Mouse (Mus musculus) hindlimb bud, embryonic 11.5 days (tissue): ENCODE measurements at regions not wholly inside any gene's neighbourhood (a gene's known extent, or its start where the extent isn't known, plus 50 kb on each side); places are given as distances from the start of the nearest gene placed in this dataset.

Experiments
- DNase-seq: peaks from one replicate; pipeline ENCODE4 v3.0.0-alpha.2; 2012; ENCODE audit warnings: low read depth, low spot score; ENCODE audit errors: extremely low spot score

DNA sequence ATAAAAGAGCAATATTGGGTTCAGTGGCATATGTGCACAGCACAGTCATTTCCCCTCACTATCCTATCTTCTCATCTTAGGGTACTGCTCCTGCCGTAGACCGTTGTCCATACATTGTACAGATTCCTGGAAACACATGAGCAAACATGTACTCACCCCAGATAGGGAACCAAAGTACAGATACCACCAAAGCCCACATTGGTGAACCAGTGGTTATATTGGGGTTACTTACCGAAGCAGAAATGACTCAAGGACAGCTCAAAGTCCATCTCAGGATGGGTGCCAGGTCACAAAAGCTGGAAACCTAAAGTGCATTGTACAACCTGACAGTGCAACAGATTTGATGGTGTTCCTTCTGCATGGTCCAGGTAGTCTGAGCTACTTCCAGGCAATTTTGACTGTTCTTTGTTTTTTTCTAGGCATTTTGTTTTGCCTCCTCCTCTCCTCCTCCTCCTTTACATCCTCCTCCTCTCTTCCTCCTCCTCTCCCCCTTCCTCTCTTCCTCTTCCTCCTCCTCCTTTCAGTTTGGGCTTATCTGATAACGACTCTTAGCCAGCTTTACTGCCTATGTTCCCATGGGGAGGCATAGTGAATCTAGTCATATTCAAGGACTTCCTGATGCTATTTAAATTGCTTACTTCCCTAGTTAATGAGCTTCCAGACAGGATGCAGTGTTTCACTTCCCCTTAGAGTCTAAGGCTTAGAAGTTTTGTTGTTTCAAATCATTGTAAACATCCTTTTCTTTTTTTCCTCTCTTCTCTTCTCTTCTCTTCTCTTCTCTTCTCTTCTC lies 65.1 kb upstream of the Tab2 start:
- DNase-seq = no peak

DNA sequence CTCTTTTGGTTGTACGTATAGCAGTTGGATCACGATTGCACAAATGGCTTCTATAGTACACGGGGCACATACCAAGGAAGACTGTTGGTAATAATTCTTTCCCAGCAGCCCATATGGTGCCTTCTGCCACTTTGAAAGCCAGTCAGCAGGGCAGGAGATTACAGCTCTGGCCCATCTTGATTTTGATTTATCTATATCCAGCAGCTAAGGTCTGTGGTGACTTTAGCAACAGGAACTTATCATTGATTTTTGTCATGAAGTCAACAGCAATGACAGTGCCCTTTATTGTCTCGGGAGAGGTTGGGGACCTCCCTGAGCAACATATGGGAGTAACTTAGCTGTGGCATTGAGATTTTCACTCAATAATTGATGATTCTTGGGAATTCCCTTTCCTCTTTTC lies 64.1 kb upstream of the Tab2 start:
- DNase-seq = no peak

DNA sequence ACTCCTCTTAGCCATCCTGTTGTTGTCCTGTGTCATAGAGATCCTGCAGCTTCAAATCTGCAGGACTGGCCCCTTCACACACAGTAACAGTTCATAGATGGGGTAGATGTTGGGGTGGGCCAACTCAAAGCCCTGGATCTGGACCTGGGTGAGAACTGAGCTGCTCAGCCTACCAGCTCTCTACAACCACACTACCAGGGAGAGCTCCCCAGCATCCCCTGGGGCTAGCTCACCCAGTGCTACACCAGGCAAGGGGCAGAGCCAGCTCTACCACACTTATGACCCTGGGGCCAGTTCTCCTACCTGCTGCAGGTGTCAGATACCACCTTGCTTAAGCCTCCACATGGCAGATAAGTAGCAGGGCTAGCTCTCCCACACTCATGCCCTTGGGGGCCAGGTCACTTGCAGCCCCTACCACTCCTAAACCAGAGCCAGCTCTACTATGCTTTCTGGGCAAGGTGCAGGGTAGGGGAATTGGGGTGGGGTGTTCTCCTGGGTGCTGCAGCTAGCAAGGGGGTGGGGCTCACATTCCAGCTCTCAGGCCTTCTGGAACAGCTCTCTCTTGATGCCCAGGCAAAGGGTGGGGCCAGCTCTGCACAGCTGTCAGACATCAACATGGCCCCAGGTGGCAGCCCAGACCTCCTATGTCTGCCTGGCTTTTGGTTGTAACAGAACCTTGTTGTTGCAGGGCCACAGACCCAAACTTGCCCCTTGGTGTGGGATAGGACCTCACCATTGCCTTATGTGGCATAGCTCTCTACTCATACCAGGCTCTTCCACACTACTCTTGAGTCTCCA lies 62.4 kb upstream of the Tab2 start:
- no peak for DNase-seq

DNA sequence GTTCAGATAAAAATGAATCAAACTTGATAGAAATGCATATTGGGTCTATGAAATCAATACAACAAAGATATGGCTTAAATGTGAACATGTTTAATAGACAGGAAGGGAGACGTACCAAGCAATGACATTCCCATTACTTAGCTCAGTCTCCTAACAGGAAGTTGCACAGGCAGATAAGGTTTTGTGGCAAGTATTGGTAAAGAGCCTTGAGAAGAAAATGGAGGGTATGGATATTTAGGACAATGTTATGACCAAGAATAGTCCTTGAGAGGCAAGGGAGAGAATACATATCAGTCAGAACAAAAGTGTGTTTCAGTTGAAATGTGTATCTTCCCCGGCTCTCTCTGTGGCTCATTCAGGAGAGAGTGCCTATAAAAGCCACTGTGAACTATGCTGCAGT lies 60.7 kb upstream of the Tab2 start:
- no peak for DNase-seq

DNA sequence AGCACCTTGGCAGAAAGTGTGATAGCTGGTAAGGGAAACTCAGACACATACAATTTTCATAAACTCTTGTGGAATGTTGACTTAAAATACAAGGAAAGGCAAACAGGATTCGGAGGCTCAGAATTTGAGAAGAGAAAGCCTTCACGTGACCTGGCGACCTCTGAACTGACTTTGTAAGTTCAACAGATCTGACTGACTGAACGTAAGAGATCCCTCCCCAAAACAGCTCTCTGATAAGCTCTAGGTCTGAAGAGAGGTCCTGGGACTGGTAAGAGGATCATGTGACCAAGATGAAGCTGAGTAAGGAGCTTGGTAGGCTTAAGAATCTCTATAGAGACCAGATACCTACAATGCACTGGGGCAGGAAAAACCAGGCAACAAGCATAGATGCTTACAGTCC lies 55.7 kb upstream of the Tab2 start:
- no peak for DNase-seq

DNA sequence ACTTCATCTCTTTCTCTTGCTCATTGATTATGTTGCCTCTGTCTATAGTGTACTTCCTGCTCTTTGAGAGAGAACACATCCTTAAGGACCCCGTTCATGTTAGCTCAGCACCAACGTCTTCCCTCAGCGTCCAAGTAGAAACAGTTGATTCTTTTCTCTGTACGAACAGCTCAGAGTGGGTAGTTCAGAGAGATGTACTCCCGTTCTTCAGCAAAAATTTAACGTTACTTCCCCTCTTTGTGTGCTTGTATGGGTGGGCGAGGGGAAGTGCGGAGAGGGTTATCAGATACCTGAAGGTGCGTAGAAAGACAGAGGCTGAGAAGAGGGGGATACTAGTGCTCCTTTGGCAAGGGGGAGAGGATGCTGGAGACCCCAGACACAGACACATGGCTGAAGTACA lies 55.1 kb upstream of the Tab2 start:
- DNase-seq = no peak

DNA sequence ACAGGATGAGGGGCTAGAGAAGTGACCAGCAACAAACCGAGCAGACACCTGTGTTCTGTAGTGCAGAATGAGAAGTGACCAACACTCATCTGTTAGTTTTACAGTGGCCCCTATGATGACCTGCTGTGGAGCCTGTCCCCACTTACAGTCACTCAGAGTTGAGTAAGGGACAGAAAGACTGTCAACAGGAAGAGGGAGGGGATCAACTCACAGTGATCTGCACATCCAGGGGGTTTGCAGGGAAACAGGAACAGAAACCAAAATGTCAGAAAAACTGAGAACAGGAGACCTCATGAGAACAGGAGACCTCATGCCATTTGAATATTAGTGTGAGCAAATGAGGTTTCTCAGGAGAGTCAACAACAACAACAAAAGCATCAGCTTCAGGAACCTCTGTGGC lies 53.8 kb upstream of the Tab2 start:
- DNase-seq = no peak

DNA sequence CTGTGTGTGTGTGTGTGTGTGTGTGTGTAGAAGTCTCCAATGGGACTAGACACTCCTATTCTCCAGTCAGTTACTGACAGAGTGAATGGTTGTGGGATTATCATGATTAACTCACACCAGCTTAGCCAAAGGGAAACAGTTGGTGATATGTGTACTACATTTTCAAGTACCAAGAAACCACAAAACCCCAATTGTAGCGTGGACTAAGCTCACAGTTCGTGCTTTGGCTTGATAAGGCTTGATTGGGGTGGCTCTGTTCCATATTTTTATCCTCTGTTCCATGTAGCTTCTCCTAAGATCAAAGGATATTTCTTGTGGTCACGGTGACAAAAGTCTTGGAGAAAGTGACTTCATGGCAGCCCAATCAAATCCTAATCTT lies 51.9 kb upstream of the Tab2 start:
- DNase-seq = no peak

DNA sequence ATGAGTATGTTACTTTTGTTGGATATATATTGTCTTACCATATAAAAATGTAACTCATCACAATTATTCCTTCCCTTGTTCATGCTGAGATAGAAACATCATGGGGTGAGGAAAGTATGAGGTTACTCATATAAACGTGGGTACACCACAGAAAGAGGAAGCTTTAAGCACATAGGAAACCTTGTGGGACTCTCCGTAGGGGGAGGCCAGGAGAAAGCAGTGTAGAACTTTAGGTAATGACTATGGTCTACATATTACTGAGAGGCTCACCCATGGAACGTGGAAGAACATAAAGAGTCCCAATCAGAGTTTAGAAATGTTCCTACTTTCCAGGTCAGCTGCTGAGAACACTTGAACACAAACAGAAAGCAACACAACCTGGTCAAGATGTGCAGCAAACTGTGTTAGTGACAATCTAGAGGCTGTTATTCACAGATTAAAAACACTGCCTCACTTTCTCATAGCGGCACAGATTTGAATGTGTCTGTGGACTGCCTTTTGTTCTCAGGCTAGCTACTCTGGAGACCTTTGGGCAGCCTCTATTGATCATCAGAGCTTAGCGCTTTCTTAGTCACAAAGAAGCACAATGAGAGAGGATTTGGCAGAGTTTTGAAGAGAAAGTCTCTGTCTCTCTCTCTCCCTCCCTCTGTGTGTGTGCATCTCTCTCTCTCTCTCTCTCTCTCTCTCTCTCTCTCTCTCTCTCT lies 51.4 kb upstream of the Tab2 start:
- DNase-seq = no peak
